Mouse (Mus musculus) ES-Bruce4 (cell line): Measurements from ENCODE around the gene Tesk1.

Experiments
- CTCF ChIP-seq: IDR thresholded peaks from one replicate; pipeline ENCODE4 v1.8.1; 2011; ENCODE audit warnings: low read depth, low read length
- POLR2A ChIP-seq: IDR thresholded peaks from one replicate; pipeline ENCODE4 v1.8.1; 2011; ENCODE audit warnings: low read length; ENCODE audit not compliant: insufficient read depth

DNA sequence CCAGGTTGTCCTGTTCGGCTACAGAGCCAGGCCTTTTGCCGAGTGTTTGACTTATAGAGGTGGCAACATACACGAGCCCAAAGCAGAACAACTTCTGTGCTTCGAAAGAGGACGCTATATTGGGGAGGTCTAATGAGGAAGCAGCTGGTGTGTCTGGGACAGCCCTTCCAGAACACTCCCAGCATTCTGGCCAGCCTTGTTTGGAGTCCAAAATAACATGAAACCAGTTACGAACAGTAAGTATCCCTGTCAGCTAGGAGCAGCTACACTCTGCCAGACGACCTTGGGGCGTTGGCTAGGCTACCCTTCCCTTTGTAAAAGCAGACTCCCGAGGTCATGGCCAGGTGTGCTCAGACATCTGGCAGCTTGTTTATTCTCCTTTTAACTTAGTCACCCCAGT is 39.5 kb upstream of the Tesk1 start:
- TF ChIP-seq CTCF (no peak), POLR2A (no peak)
